Mouse (Mus musculus) stomach, postnatal 0 days (tissue): ENCODE data around the gene Aig1. TPM values are rescaled to one million over a fixed set of nuclear protein-coding genes. Genes with fewer than 3 reads are reported as not detected.

Experiments
- ATAC-seq: fragments of 200-750 bp; cut with Nextera tagmentation; 2 replicates; pipeline ENCODE4 v1.8.0; 2017; ENCODE audit not compliant: low FRiP score, low TSS enrichment
- DNase-seq: peaks from one replicate; pipeline ENCODE4 v3.0.0-alpha.2; 2016; ENCODE audit warnings: low spot score
- H3K27ac ChIP-seq: fragments of 300-500 bp; sonication (generic); replicated peaks from 2 replicates; pipeline ENCODE4 v1.5.1; 2014; ENCODE audit warnings: mild to moderate bottlenecking, control low read depth
- H3K27me3 ChIP-seq: fragments of 300-500 bp; sonication (generic); 2 replicates; pipeline ENCODE4 v1.6.1; 2014; ENCODE audit warnings: low read length; ENCODE audit not compliant: control insufficient read depth, insufficient read depth
- H3K36me3 ChIP-seq: fragments of 300-500 bp; sonication (generic); 2 replicates; pipeline ENCODE4 v1.6.1; 2014; ENCODE audit warnings: low read length, mixed read lengths; ENCODE audit not compliant: control insufficient read depth, insufficient read depth
- H3K4me1 ChIP-seq: fragments of 300-500 bp; sonication (generic); replicated peaks from 2 replicates; pipeline ENCODE4 v1.6.1; 2014; ENCODE audit warnings: antibody characterized with exemption; ENCODE audit not compliant: control insufficient read depth, insufficient read depth
- H3K4me2 ChIP-seq: fragments of 300-500 bp; sonication (generic); replicated peaks from 2 replicates; pipeline ENCODE4 v1.6.1; 2014; ENCODE audit warnings: low read depth, mild to moderate bottlenecking, control low read depth, moderate library complexity
- H3K4me3 ChIP-seq: fragments of 300-500 bp; sonication (generic); 2 replicates; pipeline ENCODE4 v1.5.1; 2014; ENCODE audit warnings: low read depth, low read length, control low read depth
- H3K9ac ChIP-seq: fragments of 300-500 bp; sonication (generic); 2 replicates; pipeline ENCODE4 v1.6.1; 2014; ENCODE audit warnings: mild to moderate bottlenecking, low read length, control low read depth, mixed read lengths
- H3K9me3 ChIP-seq: fragments of 300-500 bp; sonication (generic); 2 replicates; pipeline ENCODE4 v1.6.1; 2016; ENCODE audit warnings: low read length; ENCODE audit not compliant: control insufficient read depth
- CTCF ChIP-seq: IDR thresholded peaks from 2 replicates; pipeline ENCODE4 v1.5.1; 2016; ENCODE audit warnings: antibody characterized with exemption, low read depth, mild to moderate bottlenecking, moderate library complexity
- EP300 ChIP-seq: optimal IDR thresholded peaks from 2 replicates; pipeline ENCODE3; 2016; ENCODE audit warnings: antibody characterized with exemption
- WGBS: fragments of 180-500 bp; shearing (Covaris S2); extraction: QIAGEN DNeasy Blood & Tissue Kit; methylation state at CpG from one replicate; pipeline ENCODE4 v1.1.7; 2014; 5-methylcytosine and 5-hydroxymethylcytosine counted together
- polyA plus RNA-seq: library from polyadenylated mRNA; unstranded; fragments of >200 nt; fragmentation: Nextera tagmentation; extraction: Ambion mirVana; gene quantifications from 2 replicates; pipeline ENCODE4 v1.2.1, GENCODE M21; 2015

The Aig1 gene
- polyA plus RNA-seq, 1 experiment from 2014 or later: 33.3 TPM

GRCm38 (mm10) chr10:13688386-13689120, 180.2 kb downstream of the Aig1 start:
- Histone ChIP-seq H3K9ac (no peak overlapping the region), H3K4me1 (0 out of 2 replicates have a peak, but pooled peaks cover 3% of the 10 kb centered on the region), H3K27me3 (no peaks in the 10 kb centered on the region), H3K4me3 (no peak overlapping the region), H3K36me3 (no peaks in the 10 kb centered on the region), H3K27ac (no peak overlapping the region; the same call in 1 of the 2 replicates), H3K4me2 (no peak overlapping the region), H3K9me3 (no peaks in the 10 kb centered on the region)
- DNase-seq: no peak
- peak; percentile 29; the same call in 1 of the 2 replicates for ATAC-seq
- 28% methylated on average over 15 of the region's 15 CpGs for WGBS
- TF ChIP-seq CTCF: no peak
- no peak for TF ChIP-seq EP300

GRCm38 (mm10) chr10:13687182-13687810, 181.5 kb downstream of the Aig1 start:
- no peak for ATAC-seq
- H3K4me1 ChIP-seq: 0 out of 2 replicates have a peak, but pooled peaks cover 3% of the 10 kb centered on the region
- 90% methylated on average over 8 of the region's 8 CpGs for WGBS
- H3K36me3 ChIP-seq: no peaks in the 10 kb centered on the region
- no peak overlapping the region for H3K9ac ChIP-seq
- H3K27me3 ChIP-seq: no peaks in the 10 kb centered on the region
- H3K4me2 ChIP-seq: no peak overlapping the region
- no peak for TF ChIP-seq CTCF
- TF ChIP-seq EP300: no peak
- DNase-seq: no peak
- no peaks in the 10 kb centered on the region for H3K9me3 ChIP-seq
- no peak overlapping the region for H3K27ac ChIP-seq
- H3K4me3 ChIP-seq: no peak overlapping the region

- H3K9ac ChIP-seq: no peak overlapping the region
- DNase-seq: no peak
- H3K27me3 ChIP-seq: no peaks in the 10 kb centered on the region
- H3K27ac ChIP-seq: no peak overlapping the region
- no peaks in the 10 kb centered on the region for H3K36me3 ChIP-seq
- H3K4me1 ChIP-seq: 0 out of 2 replicates have a peak, but pooled peaks cover 3% of the 10 kb centered on the region
- no peak for ATAC-seq
- 73% methylated on average over 5 of the region's 5 CpGs for WGBS
- H3K4me3 ChIP-seq: no peak overlapping the region
- TF ChIP-seq EP300 (no peak), CTCF (no peak)
- H3K4me2 ChIP-seq: no peak overlapping the region
- H3K9me3 ChIP-seq: no peaks in the 10 kb centered on the region
Observed at GRCm38 (mm10) chr10:13686127-13686526, 182.7 kb downstream of the Aig1 start.

- Histone ChIP-seq H3K27ac (no peak overlapping the region), H3K27me3 (no peaks in the 10 kb centered on the region), H3K9me3 (no peaks in the 10 kb centered on the region), H3K9ac (no peak overlapping the region), H3K36me3 (no peaks in the 10 kb centered on the region), H3K4me3 (no peak overlapping the region), H3K4me2 (no peak overlapping the region), H3K4me1 (0 out of 2 replicates have a peak, but pooled peaks cover 3% of the 10 kb centered on the region)
- TF ChIP-seq EP300 (no peak), CTCF (no peak)
- DNase-seq (no peak), ATAC-seq (no peak)
- 83% methylated on average over 8 of the region's 8 CpGs for WGBS
Observed at GRCm38 (mm10) chr10:13685366-13685765, 183.4 kb downstream of the Aig1 start.

- H3K9me3 ChIP-seq: no peaks in the 10 kb centered on the region
- ATAC-seq: no peak
- TF ChIP-seq CTCF (no peak), EP300 (no peak)
Observed at GRCm38 (mm10) chr10:13684452-13684851, 184.3 kb downstream of the Aig1 start.

GRCm38 (mm10) chr10:13682565-13682964, 186.2 kb downstream of the Aig1 start:
- no peak overlapping the region for H3K4me3 ChIP-seq
- peak; percentile 18 for DNase-seq
- no peak overlapping the region for H3K27ac ChIP-seq
- no peaks in the 10 kb centered on the region for H3K4me1 ChIP-seq
- 63% methylated on average over 3 of the region's 3 CpGs for WGBS
- TF ChIP-seq EP300: no peak
- peak; percentile 67 for TF ChIP-seq CTCF
- H3K27me3 ChIP-seq: no peaks in the 10 kb centered on the region
- no peaks in the 10 kb centered on the region for H3K36me3 ChIP-seq
- no peaks in the 10 kb centered on the region for H3K9me3 ChIP-seq
- no peak overlapping the region for H3K9ac ChIP-seq
- no peak overlapping the region for H3K4me2 ChIP-seq
- no peak for ATAC-seq

More at GRCm38 (mm10) chr10:13684452-13684851, 184.3 kb downstream of the Aig1 start:
- Histone ChIP-seq H3K4me2 (no peak overlapping the region), H3K9ac (no peak overlapping the region), H3K4me3 (no peak overlapping the region), H3K27me3 (no peaks in the 10 kb centered on the region), H3K36me3 (no peaks in the 10 kb centered on the region), H3K27ac (no peak overlapping the region), H3K4me1 (0 out of 2 replicates have a peak, but pooled peaks cover 3% of the 10 kb centered on the region)
- no peak for DNase-seq
